Mouse (Mus musculus): ENCODE measurements at regions not wholly inside any gene's neighbourhood (a gene's known extent, or its start where the extent isn't known, plus 50 kb on each side); places are given as distances from the start of the nearest gene placed in this dataset.

GRCm38 (mm10) chr9:115609904-115610303 lies 299.4 kb upstream of the Gadl1 start:
- DNase-seq (ENCODE audit: low spot score), result no peak

DNA sequence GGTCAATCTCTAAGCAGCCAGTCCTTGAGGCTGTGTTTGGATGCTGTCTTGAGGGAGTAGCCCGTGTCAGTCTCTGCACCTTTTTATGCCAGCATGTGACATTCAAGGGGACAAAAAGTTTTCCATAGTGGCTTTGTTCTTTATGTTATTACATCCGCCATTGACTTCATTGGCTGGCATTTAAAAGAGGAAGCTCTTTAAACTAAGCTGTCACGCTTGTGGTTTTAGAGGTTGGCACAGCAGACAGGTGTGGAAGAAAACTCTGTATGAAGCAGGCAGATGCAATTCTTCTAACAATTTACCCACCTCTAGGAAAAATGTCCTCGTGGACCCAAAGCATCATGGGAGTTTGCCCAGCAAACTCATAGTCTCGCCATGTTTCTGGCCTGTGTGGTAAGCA lies 297.5 kb upstream of the Gadl1 start:
- DNase-seq (ENCODE audit: low spot score), result no peak

GRCm38 (mm10) chr9:115612908-115613307 lies 296.3 kb upstream of the Gadl1 start:
- DNase-seq (ENCODE audit: low spot score), result no peak

DNA sequence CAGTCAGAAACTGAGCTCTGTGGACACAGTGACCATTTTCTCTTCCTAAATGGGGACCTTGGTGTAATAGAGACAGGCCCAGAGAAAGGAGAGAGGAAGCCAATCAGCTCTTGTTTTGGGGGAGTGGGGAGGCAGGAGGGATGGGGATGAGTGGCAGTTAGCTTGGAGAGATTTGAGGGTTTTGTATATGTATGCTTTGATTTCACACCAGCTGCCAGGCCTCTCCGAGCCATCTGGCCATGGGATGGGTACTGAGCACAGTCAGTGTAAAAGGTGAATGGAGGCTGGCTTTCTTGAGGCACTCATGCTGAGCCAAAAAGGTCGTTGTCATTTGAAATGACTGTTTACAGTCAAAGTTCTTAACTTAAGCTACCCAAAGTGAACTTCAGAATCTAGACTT lies 295.2 kb upstream of the Gadl1 start:
- DNase-seq (ENCODE audit: low spot score), result no peak

- DNase-seq (ENCODE audit: low spot score), result no peak
These were observed 291.3 kb upstream of the Gadl1 start for GRCm38 (mm10) chr9:115617909-115618308.

- no peak for DNase-seq (ENCODE audit: low spot score)
These were observed 285.3 kb upstream of the Gadl1 start for GRCm38 (mm10) chr9:115623948-115624347.

GRCm38 (mm10) chr9:115624721-115625496 lies 284.3 kb upstream of the Gadl1 start:
- DNase-seq (ENCODE audit: low spot score), result no peak

GRCm38 (mm10) chr9:115627551-115627950 lies 281.7 kb upstream of the Gadl1 start:
- DNase-seq (ENCODE audit: low spot score), result no peak

DNA sequence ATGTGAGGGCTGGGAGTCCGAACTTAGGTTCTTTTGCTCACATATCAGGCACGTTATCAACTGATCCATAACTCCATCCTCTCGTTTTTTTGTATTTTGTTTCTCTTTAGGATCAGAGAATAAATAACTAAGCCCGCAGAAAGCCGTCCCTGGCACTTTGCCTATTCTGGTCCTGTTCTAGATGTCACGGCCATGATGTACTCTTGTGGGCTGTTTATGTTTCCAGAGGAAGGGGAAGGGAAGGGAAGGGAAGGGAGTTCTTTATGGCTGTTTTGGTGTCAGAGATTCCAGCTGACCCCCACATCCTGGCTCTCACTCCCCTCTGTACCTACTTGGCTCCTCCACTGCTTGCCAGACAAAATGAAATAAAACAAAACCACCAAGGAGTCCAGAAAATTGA lies 272.1 kb upstream of the Gadl1 start:
- DNase-seq (ENCODE audit: low spot score), result no peak

GRCm38 (mm10) chr9:115640781-115641180 lies 268.5 kb upstream of the Gadl1 start:
- no peak for DNase-seq (ENCODE audit: low spot score)

DNA sequence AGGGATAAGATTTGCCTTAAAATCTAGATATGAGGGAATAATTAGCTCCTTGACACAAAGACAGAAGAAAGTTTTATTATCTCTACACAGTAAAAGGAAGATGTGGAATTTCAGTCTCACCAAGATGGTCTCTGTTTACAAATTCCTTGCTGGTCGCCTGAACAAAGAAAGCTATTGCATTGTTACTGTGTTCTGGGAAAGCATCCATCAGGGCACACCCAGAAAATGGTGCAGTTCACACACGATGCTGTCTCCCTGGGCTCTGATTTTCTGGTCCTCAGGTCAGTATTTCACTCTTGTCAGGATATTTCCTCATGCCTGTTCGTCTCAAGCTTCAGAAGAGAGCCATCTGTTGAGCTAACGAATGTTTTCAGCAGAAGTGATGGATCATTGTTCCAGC lies 267.2 kb upstream of the Gadl1 start:
- DNase-seq (ENCODE audit: low spot score), result no peak

DNA sequence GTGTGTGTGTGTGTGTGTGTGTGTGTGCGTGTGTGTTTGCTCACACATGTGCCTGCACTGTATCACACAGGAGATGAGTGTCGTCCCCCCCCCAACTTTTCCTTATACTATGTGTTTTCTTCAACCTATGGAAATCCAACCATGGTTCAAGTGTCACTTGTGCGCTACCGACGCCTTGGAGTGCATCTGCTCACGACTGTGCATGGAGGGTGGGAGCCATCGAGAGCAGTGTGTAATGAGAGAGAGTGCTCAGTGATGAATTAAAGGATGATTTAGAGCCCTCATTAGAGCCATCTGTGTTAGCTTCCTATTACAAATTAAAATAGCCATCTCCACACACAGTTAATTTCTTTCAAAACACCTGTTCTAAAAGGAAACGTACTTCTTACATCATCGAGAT lies 264.3 kb upstream of the Gadl1 start:
- no peak for DNase-seq (ENCODE audit: low spot score)

GRCm38 (mm10) chr9:115646226-115646625 lies 263.0 kb upstream of the Gadl1 start:
- no peak for DNase-seq (ENCODE audit: low spot score)

GRCm38 (mm10) chr9:115651708-115652107 lies 257.5 kb upstream of the Gadl1 start:
- no peak for DNase-seq (ENCODE audit: low spot score)

DNA sequence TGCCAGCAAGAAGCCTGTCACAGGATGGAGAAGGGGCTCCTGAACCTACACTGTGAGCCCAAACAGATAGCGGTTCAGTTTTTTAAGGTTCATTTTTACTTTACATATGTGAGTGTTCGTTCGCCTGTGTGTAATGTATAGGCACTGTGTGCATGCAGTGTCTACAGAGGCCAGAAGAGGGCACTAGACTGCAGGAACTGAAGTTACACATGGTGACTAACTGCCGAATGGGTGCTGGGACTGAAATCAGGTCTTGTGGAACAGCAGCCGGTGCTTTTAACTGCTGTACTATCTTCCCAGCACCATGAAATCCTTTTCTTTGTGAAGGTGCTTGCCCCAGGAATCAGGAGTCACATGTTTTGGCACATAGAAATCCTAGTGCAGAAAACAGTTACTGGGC lies 256.1 kb upstream of the Gadl1 start:
- no peak for DNase-seq (ENCODE audit: low spot score)

- DNase-seq (ENCODE audit: low spot score), result no peak
These were observed 254.3 kb upstream of the Gadl1 start for GRCm38 (mm10) chr9:115654933-115655332.

GRCm38 (mm10) chr9:115656538-115656937 lies 252.7 kb upstream of the Gadl1 start:
- no peak for DNase-seq (ENCODE audit: low spot score)

DNA sequence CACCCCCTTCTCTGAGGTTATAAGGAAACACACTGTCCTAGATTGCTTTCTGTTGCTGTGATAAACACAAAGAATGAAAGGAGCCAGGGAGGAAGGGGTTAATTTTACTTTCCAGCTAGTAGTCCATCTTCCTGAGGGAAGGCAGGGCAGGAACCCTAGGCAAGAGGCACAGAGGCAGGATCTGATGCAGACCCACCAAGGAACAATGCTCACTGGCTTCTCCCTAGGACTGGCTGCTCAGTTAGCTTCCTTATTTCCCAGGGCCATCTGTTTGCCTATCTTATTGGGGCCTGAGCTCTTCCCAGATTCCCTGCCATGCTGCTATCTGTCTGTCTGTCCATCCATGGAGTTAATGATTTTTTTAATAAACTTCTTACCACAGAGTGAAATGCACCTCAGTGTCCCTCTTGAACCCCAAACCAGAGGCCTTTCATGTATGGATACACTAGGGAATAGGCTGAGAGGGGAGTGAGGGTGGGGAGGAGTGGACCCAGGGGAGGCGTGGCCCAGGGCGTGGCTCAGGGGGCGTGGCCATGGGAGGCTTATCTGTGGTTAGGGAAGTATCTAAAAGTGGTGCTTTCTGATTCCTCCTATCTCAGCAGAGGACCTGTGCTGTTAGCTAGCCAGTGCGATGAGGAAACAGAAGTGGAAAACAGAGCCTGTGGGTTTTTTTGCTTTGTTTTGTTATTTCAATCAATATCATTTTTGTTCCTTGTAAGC lies 252.1 kb upstream of the Gadl1 start:
- DNase-seq (ENCODE audit: low spot score), result no peak

- no peak for DNase-seq (ENCODE audit: low spot score)
These were observed 250.8 kb upstream of the Gadl1 start for GRCm38 (mm10) chr9:115658477-115658876.

DNA sequence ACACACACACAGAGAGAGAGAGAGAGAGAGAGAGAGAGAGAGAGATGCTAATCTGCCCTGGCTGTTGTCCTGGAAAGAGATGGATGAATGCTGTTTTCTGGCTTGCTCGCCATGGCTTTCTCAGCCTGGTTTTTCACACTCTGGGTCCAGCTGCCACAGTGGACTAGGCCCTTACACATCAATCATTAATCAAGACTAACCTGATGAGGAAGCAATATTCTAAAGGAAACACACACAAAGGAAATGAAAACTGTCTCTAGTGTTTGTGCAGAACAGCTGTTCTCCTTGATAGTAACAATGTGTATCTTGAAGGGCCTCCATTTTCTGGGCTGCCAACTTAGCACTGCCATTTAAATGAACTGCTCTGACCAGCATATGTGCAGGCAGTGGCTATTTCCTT lies 248.9 kb upstream of the Gadl1 start:
- no peak for DNase-seq (ENCODE audit: low spot score)

GRCm38 (mm10) chr9:115661834-115662425 lies 247.3 kb upstream of the Gadl1 start:
- no peak for DNase-seq (ENCODE audit: low spot score)

DNA sequence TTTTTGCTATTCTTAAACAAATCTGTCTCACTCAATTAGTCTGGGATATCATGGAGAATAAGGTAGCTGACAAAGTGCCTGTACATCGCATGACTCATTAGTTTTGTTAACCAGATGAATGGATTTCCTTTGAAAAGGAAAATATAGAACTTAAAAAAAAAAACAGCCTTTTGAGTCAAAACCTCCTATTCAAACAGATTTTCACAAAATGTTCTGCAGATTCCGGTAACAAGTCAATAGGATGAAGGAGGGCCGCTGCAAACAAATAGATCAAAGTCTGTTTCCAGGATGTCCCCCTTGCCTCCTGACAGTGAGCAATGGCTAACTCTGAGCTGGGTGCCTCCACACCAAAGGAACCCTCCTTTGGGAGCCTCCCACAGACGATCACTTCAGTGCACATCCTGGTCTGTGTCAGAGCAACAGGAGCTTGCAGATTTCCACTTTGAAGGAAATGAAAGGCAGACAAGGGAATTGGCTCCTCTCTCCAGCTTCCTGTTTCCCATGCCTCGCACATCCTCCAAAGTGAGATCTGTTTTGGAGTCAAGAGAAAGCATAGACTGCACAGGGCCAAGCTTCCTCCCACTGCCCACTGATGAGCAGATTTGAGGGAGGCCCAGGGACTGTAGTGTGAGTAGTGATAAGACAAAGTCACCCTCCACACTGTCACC lies 243.8 kb upstream of the Gadl1 start:
- DNase-seq (ENCODE audit: low spot score), result peak; percentile 9
